Mouse (Mus musculus): ENCODE measurements around the gene Rif1.
"Not testable (repeated sequence)": the region's sequence is repeated elsewhere in the genome, so short reads cannot be mapped to it uniquely, and the experiment has no call there.

Gene Rif1

GRCm38 (mm10) chr2:52071241-52071991 lies 1.2 kb upstream of the Rif1 start:
- intact Hi-C loops (cut with DNase I), result loop anchor here (5.0 to 10.0 kb wide), 2 partner anchors 97 to 139 kb away; partner anchors contain the start of gene Nmi

- intact Hi-C loops (cut with DNase I), result loop anchor here (5.0 to 10.0 kb wide), 2 partner anchors 97 to 140 kb away; partner anchors contain the start of gene Nmi
These were observed 554 bp upstream of the Rif1 start for GRCm38 (mm10) chr2:52072065-52072490.

GRCm38 (mm10) chr2:52073141-52073904 lies 691 bp downstream of the Rif1 start:
- intact Hi-C loops (cut with DNase I), result loop anchor here (5.0 to 10.0 kb wide), 2 partner anchors 99 to 141 kb away; partner anchors contain the start of gene Nmi

GRCm38 (mm10) chr2:52078666-52079065 lies 6.0 kb downstream of the Rif1 start:
- intact Hi-C loops (cut with DNase I), result loop anchor here (10.0 kb wide), 1 partner anchor 104 kb away; the partner anchor contains the start of gene Nmi

- intact Hi-C loops (cut with DNase I), result no loop called here
These were observed 11.4 kb downstream of the Rif1 start for GRCm38 (mm10) chr2:52084013-52084412.

- intact Hi-C loops (cut with DNase I), result no loop called here
These were observed 11.9 kb downstream of the Rif1 start for GRCm38 (mm10) chr2:52084571-52084970.

- intact Hi-C loops (cut with DNase I), result no loop called here
These were observed 41.5 kb downstream of the Rif1 start for GRCm38 (mm10) chr2:52114086-52114485.

GRCm38 (mm10) chr2:52131370-52131769 lies 58.7 kb downstream of the Rif1 start:
- intact Hi-C loops (cut with DNase I), result not testable (repeated sequence)

- intact Hi-C loops (cut with DNase I), result no loop called here
These were observed 60.7 kb downstream of the Rif1 start for GRCm38 (mm10) chr2:52133351-52133750.

- intact Hi-C loops (cut with DNase I), result no loop called here
These were observed 80.4 kb downstream of the Rif1 start for GRCm38 (mm10) chr2:52153064-52153463.

GRCm38 (mm10) chr2:52169243-52170005 lies 96.8 kb downstream of the Rif1 start:
- intact Hi-C loops (cut with DNase I), result no loop called here
